Mouse (Mus musculus) layer of hippocampus, adult 2 months (tissue): ENCODE measurements at regions not wholly inside any gene's neighbourhood (a gene's known extent, or its start where the extent isn't known, plus 50 kb on each side); places are given as distances from the start of the nearest gene placed in this dataset.

Source experiments
- DNase-seq, 2 experiments: peaks; one replicate each; pipeline ENCODE4 v3.0.0; 2022; ENCODE audit warnings: low spot score in 2 of 2
- H3K27ac ChIP-seq: fragments of 200-600 bp; 2 replicates; pipeline ENCODE4 v1.8.1; 2022
- H3K4me3 ChIP-seq: fragments of 200-600 bp; 2 replicates; pipeline ENCODE4 v1.8.1; 2022; ENCODE audit warnings: mild to moderate bottlenecking
- CTCF ChIP-seq: fragments of 200-600 bp; conservative IDR thresholded peaks from 2 replicates; pipeline ENCODE4 v1.8.1; 2022; ENCODE audit warnings: antibody characterized with exemption, mild to moderate bottlenecking, moderate library complexity

DNA sequence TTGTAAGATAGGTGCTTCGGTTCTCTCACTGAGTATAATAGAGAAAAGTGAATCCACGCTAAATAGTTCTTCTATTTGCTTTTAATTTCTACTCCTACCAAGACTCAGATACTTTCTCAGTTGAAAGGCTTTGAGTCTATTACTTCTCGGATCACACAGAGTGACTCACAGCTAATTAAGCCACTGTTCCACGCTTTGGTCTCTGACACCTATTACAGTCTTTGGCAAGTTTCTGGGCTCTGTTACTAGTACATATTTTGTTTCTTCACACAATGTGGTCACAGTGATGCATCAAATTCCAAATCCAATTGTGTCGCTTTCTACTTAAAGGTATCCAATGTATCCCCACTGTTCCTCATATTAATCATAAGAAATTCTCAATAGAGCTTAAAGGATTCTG, 276.5 kb downstream of the Fam84b start:
- H3K27ac ChIP-seq, result no peak overlapping the region
- TF ChIP-seq CTCF, result no peak
- DNase-seq, result no peak
- H3K4me3 ChIP-seq, result no peak overlapping the region

DNA sequence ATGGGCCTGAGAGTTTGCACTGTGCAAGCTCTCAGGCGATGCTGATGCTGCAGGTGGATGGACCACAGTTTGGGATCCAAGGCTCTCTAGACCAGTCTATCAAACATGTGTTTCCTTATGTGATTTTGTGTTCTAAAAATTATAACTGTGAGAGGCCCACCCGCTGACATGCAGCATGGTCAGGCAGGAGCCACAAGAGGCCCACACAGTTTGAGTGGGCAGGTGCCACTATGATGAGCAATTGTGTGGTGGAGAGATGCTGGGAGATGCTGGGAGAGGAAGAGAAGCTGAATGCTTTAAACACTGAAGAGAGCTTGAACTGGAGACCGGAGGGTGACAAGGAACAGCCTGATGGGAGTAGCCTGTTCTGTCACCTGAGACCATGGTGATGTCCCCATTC, 287.3 kb downstream of the Fam84b start:
- H3K27ac ChIP-seq, result no peak overlapping the region
- no peak for TF ChIP-seq CTCF
- DNase-seq, result no peak
- H3K4me3 ChIP-seq, result no peak overlapping the region

DNA sequence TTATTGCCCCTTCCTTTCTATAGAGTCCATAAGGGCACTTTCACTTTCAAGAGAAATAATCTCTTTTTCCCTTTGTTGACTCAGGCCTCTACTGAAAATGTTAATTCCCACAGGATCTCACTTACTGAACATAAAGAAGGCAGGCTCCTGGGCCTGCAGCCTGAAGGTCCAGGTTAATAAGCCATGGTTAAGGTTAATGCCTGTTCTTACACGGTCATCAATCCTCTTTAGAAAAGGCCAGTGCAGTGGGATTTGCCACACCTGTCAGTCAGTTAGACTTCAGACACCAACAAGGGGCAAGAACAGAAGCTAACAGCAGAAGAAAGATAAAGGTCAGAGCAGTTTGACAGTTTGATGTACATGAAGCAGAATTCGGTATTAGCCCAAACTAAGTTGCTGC, 288.6 kb downstream of the Fam84b start:
- DNase-seq, result no peak
- TF ChIP-seq CTCF, result no peak
- Histone ChIP-seq H3K27ac (no peak overlapping the region), H3K4me3 (no peak overlapping the region)

DNA sequence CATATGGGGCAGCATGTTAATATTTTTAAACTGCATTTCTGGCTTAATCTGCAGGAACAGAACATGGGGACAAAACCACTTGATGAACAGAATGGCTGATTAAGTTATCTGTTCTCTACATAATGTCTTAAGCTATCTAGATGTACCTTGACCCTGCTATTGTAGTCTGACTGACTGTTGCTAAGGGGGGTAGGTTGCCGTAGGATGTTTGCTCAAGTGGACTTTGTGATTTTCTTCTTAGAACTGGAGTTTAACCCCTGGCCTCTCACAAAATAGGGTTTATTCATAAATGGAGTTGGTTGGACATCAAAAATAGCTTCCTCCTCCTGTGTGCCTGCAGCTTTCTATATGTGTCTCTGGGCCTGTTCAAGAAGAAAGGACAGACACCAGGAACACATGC, 292.9 kb downstream of the Fam84b start:
- H3K4me3 ChIP-seq, result no peak overlapping the region
- TF ChIP-seq CTCF, result no peak
- no peak for DNase-seq
- no peak overlapping the region for H3K27ac ChIP-seq

DNA sequence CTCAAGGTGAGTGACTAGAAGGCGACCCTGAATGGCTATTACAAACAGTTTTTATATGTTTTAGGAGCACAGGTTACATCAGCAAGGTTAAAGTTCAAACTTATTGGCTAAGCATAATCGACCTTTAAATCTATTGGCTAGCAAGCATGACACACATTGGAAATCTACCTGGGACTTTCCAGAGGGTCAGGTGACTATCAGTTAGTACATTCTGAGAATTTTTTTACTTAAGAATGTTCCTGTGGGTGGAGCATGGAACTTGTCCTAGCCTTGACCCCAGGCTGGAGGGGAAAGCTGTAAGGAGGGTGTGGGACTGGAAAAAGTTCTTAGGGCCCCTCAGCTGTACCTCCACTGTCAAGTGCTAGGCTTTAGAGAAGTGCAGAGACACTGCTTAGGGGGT, 297.9 kb downstream of the Fam84b start:
- no peak overlapping the region for H3K27ac ChIP-seq
- no peak overlapping the region for H3K4me3 ChIP-seq
- DNase-seq, result no peak
- no peak for TF ChIP-seq CTCF

DNA sequence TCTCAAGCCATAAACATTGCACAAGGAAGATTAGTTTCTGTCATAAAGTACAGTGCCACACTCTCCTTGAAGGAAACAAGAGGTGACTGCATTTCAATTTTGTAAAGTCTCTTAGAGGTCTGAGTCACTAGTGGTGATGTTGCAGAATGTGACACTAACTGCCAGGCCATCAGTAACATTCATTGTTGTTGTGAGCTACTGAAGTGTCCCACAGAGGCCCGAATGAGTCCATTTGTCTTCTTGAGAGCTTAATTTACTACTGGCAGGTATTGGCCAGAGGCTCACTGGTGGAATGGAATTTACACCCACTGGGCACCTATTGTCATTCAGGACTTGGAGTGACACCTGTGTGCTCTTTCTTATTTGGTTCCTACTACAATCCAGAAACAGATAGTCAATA, 299.0 kb downstream of the Fam84b start:
- no peak for TF ChIP-seq CTCF
- no peak for DNase-seq

DNA sequence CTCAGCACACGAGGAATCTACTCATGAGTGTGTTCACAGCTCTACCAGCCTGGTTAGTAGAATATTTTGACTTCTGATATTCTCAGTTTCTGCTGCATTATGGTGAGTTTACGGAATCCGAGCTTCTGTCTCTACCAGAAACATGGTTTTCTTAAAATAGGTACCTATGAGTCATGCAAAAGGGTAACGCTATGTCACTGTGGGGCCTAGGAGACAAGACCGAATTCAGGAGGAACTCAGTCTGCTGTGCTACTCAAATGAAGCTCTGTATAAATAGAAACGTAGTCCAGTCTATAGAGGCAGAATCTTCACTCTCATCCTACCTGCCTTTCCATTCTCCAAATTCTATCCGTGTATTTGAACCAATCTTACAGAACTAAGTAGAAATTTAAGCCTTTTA, 305.5 kb downstream of the Fam84b start:
- Histone ChIP-seq H3K4me3 (no peak overlapping the region), H3K27ac (no peak overlapping the region)
- TF ChIP-seq CTCF, result no peak
- DNase-seq, result no peak

More for the DNA sequence above, 299.0 kb downstream of the Fam84b start:
- Histone ChIP-seq H3K27ac (no peak overlapping the region), H3K4me3 (no peak overlapping the region)

DNA sequence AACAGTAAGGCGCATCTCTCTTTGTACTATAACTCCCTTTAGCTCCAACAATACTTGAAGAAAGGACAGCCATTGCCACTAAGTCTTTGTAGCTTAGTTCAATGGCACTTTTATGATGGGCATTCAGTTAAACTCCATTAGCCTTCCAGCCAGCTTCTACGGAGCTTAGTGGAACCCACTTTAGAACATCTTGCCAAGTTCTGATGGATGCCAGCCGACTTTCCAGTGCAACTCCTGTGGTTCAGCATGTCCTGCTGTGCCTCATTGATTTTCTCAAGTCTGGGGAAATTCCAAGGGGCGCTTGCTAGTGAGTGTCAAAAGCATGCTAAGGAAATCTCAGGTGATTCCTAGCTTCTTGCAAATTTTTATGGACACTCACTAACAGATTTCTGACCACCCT, 316.4 kb downstream of the Fam84b start:
- Histone ChIP-seq H3K27ac (no peak overlapping the region), H3K4me3 (no peak overlapping the region)
- DNase-seq, result no peak
- TF ChIP-seq CTCF, result no peak

DNA sequence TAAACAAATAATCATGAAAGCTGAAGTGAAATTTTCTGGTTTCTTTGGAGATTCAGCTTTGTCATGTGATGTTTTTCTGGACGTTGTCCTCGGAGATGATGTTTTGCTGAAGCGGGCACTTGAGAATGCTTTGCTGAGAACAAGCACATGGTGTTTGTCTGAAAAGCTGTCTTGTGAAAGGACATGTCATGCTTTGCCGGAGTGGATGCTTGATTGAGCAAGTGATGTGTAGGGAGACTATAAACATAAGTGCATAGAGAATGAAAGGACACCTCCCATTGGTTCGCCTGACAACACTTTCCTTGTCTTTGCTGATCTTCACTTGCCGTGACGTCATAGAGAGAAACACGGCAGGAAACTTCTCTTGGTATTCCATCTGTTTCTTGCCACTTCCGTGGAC, 318.9 kb downstream of the Fam84b start:
- no peak for DNase-seq
- TF ChIP-seq CTCF, result no peak
- Histone ChIP-seq H3K4me3 (no peak overlapping the region), H3K27ac (no peak overlapping the region)

DNA sequence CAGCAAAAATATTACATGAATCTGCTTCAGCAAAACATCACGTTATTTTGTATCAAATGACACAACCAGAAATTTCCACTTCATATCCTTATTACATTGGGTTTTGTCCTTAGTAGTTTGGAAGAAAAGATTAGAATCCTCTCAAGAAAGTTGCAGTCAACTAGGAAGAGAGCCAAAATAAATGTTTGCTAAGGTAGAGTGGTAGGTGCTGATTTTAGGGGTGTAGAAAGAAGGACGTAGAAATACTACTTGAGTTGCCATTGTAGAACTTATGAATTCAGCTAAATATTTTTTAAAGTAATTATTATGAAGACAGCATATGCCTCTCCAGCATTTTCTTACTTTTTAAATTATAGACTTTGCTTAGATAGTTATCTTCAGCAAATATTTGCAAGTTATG, 336.8 kb downstream of the Fam84b start:
- no peak for TF ChIP-seq CTCF

DNA sequence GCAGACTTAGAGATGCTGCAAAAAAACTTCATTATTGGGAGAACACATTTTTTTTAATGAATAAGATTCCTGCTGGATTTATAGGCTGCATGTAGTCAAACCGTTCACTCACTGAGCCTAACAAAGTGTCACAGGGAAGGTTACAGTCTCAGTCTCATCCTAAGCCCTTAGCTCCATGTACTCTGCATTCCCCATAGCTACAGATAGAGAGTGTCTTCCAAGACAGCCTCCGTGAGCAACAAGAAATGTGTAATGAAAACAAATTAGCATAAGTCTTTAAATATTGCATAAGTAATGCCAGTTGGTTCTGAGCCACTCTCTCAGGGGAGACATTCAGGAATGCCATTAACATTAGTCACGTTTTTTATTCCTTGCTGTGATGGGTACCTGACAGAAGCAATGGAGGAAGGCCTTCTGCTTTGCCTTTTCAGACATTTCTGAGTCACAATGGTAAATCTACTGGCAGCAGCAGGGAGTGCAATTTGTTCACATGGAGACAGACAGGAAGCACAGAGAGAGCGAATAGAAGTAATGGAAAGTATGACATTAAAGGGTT, 376.7 kb downstream of the Fam84b start:
- no peak for DNase-seq
- no peak overlapping the region for H3K27ac ChIP-seq
- no peak overlapping the region for H3K4me3 ChIP-seq
- no peak for TF ChIP-seq CTCF

More for the DNA sequence above, 336.8 kb downstream of the Fam84b start:
- H3K4me3 ChIP-seq, result no peak overlapping the region
- no peak for DNase-seq
- H3K27ac ChIP-seq, result no peak overlapping the region

DNA sequence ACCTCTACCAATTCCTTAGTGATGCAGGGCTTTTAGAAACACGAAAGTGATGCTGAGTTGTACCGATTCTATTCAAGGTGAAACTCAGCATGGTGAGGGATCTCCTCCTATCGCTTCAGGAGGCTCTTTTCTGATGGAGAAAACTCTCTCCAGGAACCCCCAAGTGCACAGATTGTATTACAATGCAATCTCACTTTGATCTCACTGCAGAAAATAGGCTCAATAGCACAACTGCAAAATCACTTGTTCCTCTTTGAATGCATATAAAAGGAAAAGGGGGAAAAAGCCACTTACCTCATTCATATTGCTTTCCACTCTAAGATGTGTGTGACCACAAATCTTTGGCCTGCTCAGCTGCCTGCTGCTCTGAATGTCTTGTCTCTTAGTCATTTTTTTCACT, 378.5 kb downstream of the Fam84b start:
- DNase-seq, result no peak
- Histone ChIP-seq H3K27ac (no peak overlapping the region), H3K4me3 (no peak overlapping the region)
- no peak for TF ChIP-seq CTCF

DNA sequence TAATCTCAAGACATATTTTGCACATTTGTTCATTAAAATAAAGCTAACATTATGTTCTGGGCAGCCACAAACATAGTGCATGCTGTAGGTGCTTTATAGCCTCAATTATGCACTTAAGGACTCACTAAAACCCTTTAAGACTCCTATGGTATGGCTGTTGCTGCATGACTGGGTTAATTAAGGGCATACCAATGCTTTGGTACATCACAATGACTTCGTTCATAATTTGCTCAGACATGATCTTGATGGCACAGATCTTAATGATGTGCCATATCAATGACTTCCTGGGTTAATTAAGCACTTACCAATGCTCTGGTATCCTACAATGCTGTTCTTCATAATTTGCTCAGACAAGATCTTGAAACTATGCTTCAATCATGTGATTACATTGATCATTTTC, 415.5 kb upstream of the 4933412E24Rik start:
- Histone ChIP-seq H3K4me3 (no peak overlapping the region), H3K27ac (no peak overlapping the region)
- TF ChIP-seq CTCF, result no peak
- no peak for DNase-seq

DNA sequence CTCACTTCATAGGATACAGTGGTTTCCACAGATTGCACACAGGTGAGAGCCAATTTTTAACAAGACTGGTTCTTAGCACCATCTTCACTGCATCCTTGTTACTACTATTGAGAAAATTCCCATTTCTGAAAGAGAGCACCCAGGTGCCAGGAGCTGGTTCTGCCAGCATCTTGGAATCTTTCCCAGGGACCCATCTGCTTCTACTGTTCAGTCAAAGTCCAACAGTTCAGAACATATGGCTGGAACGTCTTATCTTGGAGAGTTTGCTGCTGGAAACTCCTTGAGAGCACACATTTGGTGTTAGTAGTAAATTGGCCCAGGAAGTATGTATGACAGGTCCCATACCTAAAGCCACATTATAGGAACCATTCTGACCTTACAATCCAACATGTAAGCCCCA, 402.7 kb upstream of the 4933412E24Rik start:
- H3K27ac ChIP-seq, result no peak overlapping the region
- no peak for TF ChIP-seq CTCF
- peak; percentile 35 to 63 for DNase-seq
- H3K4me3 ChIP-seq, result no peak overlapping the region

DNA sequence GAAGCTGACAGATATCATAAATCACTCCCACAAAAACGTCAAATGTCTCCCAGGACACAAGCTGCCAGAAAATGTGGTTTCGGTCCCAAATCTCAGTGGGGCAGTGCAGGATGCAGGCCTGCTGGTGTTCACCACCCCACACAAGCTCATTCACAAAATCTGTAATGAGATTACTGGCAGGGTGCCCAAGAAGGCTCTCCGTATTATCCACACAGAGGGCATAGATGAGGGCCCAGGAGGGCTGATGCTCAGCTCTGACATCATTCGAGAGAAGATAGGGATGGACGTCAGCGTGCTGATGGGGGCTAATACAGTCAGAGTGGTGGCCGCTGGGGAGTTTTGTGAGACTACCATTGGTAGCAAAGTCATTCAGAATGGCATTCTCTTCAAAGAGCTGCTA, 375.9 kb upstream of the 4933412E24Rik start:
- DNase-seq, result no peak
- Histone ChIP-seq H3K27ac (no peak overlapping the region), H3K4me3 (no peak overlapping the region)
- TF ChIP-seq CTCF, result no peak
